Mouse (Mus musculus): Measurements from ENCODE around the gene Gltpd2. TPM values are rescaled to one million over a fixed set of nuclear protein-coding genes. Genes with fewer than 3 reads are reported as not detected.

Gltpd2 gene
- polyA plus RNA-seq, 1 experiment from 2014 or later, result 0.51 TPM

DNA sequence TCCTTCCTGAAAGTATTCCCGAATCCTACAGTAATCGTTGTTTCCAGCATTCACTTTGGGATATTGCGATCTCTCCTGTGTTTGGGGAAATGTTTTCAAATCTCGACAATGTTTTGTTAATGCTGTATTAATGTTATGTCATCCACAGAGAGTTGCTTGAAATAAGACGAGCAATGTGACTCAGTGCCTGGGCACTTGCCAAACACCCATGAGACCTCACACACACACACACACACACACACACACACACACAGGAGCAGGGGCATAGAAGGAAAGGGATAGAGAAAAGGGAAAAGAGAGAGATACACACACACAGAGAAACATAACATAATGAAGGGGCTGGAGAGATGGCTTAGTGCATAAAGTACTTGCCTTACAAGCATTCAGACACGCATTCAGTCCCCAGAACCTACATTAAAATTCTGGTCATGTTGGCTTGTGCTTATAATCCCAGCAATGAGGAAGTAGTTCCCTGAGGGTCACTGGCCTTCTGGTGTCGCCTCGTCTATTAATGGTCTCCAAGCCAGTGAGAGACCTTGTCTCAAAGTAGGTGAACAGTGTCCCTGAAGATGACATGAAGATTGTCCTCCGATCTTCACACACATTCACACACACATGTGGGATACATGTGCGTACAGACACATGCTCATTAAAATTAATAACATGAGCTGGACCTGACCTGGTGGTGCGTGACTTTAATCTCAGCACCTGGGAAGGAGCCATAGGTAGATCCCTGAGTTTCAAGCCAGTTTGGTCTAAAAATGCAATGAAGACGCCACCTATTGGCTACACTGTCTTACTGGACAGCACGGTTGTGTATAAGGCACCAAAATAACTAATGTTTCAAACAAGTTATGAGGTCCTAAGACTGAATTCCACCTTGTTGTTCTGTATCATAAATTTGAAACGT lies 19.2 kb upstream of the Gltpd2 start:
- H3K9me3 ChIP-seq (ENCODE audit: low read length), result no peaks in the 10 kb centered on the region
- H3K27ac ChIP-seq (ENCODE audit: low read length), result peak overlapping the region; percentile 15; the same call in 1 of the 2 replicates
- no peaks in the 10 kb centered on the region for H3K36me3 ChIP-seq (ENCODE audit: insufficient read depth, low read length)
- no peak for ATAC-seq (ENCODE audit: low FRiP score, low TSS enrichment)
- 65% methylated on average over 14 of the region's 14 CpGs for WGBS
- H3K9ac ChIP-seq (replicated peaks; ENCODE audit: low read length), result no peak overlapping the region
- H3K27me3 ChIP-seq (ENCODE audit: insufficient read depth, low read length), result no peaks in the 10 kb centered on the region
- H3K4me2 ChIP-seq (replicated peaks; ENCODE audit: low read depth, low read length), result no peak overlapping the region
- H3K4me1 ChIP-seq (ENCODE audit: insufficient read depth, low read length), result no peaks in the 10 kb centered on the region; the same call in 1 of the 2 replicates
- H3K4me3 ChIP-seq (ENCODE audit: low read length), result no peak overlapping the region

DNA sequence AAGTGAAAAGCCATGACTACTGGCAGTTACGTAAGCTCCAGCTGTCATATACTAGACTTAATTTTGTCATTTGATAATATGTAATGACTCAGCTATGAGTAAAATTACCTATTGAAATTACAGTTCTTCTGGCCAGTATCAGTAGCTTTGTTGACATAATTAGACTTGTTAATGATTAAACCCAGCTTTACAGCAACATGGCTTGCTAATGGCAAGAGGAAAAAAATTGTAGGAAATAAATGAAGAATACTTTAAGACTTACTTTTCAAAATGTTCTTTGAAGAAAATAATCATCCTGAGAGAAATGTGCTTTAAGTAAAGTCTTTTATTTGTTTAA lies 18.6 kb upstream of the Gltpd2 start:
- no peaks in the 10 kb centered on the region for H3K9me3 ChIP-seq (ENCODE audit: low read length)
- H3K9ac ChIP-seq (replicated peaks; ENCODE audit: low read length), result no peak overlapping the region
- 83% methylated on average over 1 of the region's 1 CpGs for whole genome bisulfite sequencing
- no peaks in the 10 kb centered on the region for H3K36me3 ChIP-seq (ENCODE audit: insufficient read depth, low read length)
- H3K27ac ChIP-seq (ENCODE audit: low read length), result no peak overlapping the region
- no peak for ATAC-seq (ENCODE audit: low FRiP score, low TSS enrichment)
- no peak overlapping the region for H3K4me2 ChIP-seq (replicated peaks; ENCODE audit: low read depth, low read length)
- no peak overlapping the region for H3K4me3 ChIP-seq (ENCODE audit: low read length)
- no peaks in the 10 kb centered on the region; the same call in 1 of the 2 replicates for H3K4me1 ChIP-seq (ENCODE audit: insufficient read depth, low read length)
- H3K27me3 ChIP-seq (ENCODE audit: insufficient read depth, low read length), result no peaks in the 10 kb centered on the region

DNA sequence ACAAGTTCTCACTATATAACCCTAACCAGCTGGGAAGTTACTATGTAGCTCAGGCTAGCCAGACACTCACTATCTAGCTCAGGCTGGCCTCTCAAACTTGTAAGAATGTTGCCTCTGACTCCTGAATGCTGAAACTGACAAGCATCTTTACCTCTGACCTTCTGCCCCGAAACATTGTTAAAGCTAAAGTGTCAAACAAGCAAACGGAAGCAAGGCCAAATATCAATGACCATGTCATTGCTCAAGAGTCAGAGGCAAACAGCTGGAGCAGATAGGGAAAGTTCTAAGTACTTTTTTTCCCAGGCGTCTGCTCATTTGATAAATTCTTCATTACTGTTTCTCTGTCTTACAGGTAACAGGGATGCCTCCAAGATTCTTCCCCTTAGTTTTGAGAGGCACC lies 17.0 kb upstream of the Gltpd2 start:
- Histone ChIP-seq H3K9ac (replicated peaks; ENCODE audit: low read length) (no peak overlapping the region), H3K4me2 (replicated peaks; ENCODE audit: low read depth, low read length) (no peak overlapping the region), H3K27me3 (ENCODE audit: insufficient read depth, low read length) (no peaks in the 10 kb centered on the region), H3K27ac (ENCODE audit: low read length) (no peak overlapping the region), H3K36me3 (ENCODE audit: insufficient read depth, low read length) (no peaks in the 10 kb centered on the region), H3K9me3 (ENCODE audit: low read length) (no peaks in the 10 kb centered on the region), H3K4me3 (ENCODE audit: low read length) (no peak overlapping the region), H3K4me1 (ENCODE audit: insufficient read depth, low read length) (no peaks in the 10 kb centered on the region; the same call in 1 of the 2 replicates)
- no peak for ATAC-seq (ENCODE audit: low FRiP score, low TSS enrichment)
- WGBS, result 64% methylated on average over 3 of the region's 3 CpGs

DNA sequence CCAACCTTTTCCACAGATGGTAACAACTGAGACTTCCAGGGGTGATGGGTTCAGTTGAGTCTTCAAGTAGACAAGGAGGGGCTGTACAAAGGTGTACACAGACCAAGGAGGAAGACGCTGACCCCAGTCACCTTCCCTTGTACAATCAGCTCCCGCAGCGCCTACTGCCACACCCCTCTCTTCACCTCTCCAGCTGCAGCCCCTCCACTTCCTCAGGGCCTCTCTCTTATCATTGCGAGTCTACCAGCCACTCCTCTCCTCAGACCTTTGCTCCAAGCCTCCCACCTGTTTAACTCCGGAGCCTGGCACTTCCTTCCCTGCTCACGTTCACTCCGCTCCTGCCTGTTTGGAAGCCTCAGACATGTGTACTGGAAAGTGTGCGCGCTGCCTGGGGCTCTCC lies 14.0 kb upstream of the Gltpd2 start, which contains the start of gene Tm4sf5:
Tm4sf5 (plus strand) TSS at position 275 of the 400 bp plus-strand sequence.
- Histone ChIP-seq H3K4me3 (ENCODE audit: low read length) (no peak within 1 kb of the TSS), H3K27me3 (ENCODE audit: insufficient read depth, low read length) (no peaks in the 10 kb centered on the region), H3K4me1 (ENCODE audit: insufficient read depth, low read length) (no peaks in the 10 kb centered on the region; the same call in 1 of the 2 replicates), H3K9me3 (ENCODE audit: low read length) (no peaks in the 10 kb centered on the region), H3K36me3 (ENCODE audit: insufficient read depth, low read length) (no peaks in the 10 kb centered on the region), H3K27ac (ENCODE audit: low read length) (no peak within 1 kb of the TSS), H3K4me2 (replicated peaks; ENCODE audit: low read depth, low read length) (no peak within 1 kb of the TSS), H3K9ac (replicated peaks; ENCODE audit: low read length) (no peak within 1 kb of the TSS)
- 66% methylated on average over 9 of the region's 9 CpGs for WGBS
- no peak for ATAC-seq (ENCODE audit: low FRiP score, low TSS enrichment)

DNA sequence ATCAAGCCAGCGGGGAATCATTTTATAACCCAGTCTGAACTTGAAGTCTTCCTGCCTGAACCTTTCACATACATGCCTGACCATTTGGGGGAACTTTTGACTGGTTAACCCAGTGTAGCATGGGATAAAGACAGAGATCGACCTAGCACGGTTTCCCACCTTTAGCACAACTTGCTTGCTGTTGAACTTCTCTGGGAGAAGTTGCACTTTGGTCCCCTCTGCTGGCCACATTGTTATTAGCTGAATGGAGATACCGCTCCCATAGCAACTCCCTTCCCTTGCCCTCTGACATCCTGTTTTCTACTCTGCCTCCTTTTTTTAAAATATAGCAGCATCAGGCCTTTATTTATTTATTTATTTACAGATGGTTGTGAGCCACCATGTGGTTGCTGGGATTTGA lies 12.6 kb upstream of the Gltpd2 start:
- Histone ChIP-seq H3K4me3 (ENCODE audit: low read length) (no peak overlapping the region), H3K36me3 (ENCODE audit: insufficient read depth, low read length) (no peaks in the 10 kb centered on the region), H3K4me1 (ENCODE audit: insufficient read depth, low read length) (no peaks in the 10 kb centered on the region), H3K27me3 (ENCODE audit: insufficient read depth, low read length) (no peaks in the 10 kb centered on the region), H3K4me2 (replicated peaks; ENCODE audit: low read depth, low read length) (0 out of 2 replicates have a peak overlapping the region, but pooled peaks have one; percentile 16), H3K9ac (replicated peaks; ENCODE audit: low read length) (no peak overlapping the region), H3K27ac (ENCODE audit: low read length) (no peak overlapping the region), H3K9me3 (ENCODE audit: low read length) (no peaks in the 10 kb centered on the region)
- WGBS, result 19% methylated on average over 4 of the region's 4 CpGs
- ATAC-seq (ENCODE audit: low FRiP score, low TSS enrichment), result no peak

DNA sequence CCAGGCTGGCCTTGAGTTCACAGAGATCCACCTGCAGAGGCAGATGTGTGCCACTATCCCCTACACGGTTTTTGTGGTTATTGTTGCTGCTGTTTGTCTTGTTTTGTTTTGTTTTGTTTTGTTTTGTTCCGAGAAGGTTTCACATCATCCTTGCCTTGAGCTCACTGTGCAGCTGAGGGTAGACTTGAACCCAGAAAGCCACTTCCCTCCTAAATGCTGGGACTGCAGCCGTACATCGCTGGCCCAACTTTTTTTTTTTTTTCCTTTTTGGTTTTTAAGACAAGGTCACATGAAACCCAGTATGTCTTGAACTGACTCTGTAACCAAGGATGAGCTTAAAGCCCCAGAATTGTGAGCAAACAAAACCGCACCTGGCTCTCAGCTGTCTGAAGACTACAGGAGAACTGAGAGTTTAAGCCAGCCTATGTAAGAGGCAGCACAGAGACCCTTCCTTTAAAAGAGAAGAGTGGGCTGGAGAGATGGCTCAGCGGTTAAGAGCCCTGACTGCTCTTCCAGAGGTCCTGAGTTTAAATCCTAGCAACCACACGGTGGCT lies 12.0 kb upstream of the Gltpd2 start:
- no peaks in the 10 kb centered on the region for H3K4me1 ChIP-seq (ENCODE audit: insufficient read depth, low read length)
- no peaks in the 10 kb centered on the region for H3K9me3 ChIP-seq (ENCODE audit: low read length)
- H3K4me2 ChIP-seq (replicated peaks; ENCODE audit: low read depth, low read length), result no peak overlapping the region
- H3K4me3 ChIP-seq (ENCODE audit: low read length), result no peak overlapping the region
- H3K9ac ChIP-seq (replicated peaks; ENCODE audit: low read length), result no peak overlapping the region
- no peak for ATAC-seq (ENCODE audit: low FRiP score, low TSS enrichment)
- no peaks in the 10 kb centered on the region for H3K36me3 ChIP-seq (ENCODE audit: insufficient read depth, low read length)
- H3K27me3 ChIP-seq (ENCODE audit: insufficient read depth, low read length), result no peaks in the 10 kb centered on the region
- WGBS, result 68% methylated on average over 7 of the region's 7 CpGs
- no peak overlapping the region for H3K27ac ChIP-seq (ENCODE audit: low read length)

DNA sequence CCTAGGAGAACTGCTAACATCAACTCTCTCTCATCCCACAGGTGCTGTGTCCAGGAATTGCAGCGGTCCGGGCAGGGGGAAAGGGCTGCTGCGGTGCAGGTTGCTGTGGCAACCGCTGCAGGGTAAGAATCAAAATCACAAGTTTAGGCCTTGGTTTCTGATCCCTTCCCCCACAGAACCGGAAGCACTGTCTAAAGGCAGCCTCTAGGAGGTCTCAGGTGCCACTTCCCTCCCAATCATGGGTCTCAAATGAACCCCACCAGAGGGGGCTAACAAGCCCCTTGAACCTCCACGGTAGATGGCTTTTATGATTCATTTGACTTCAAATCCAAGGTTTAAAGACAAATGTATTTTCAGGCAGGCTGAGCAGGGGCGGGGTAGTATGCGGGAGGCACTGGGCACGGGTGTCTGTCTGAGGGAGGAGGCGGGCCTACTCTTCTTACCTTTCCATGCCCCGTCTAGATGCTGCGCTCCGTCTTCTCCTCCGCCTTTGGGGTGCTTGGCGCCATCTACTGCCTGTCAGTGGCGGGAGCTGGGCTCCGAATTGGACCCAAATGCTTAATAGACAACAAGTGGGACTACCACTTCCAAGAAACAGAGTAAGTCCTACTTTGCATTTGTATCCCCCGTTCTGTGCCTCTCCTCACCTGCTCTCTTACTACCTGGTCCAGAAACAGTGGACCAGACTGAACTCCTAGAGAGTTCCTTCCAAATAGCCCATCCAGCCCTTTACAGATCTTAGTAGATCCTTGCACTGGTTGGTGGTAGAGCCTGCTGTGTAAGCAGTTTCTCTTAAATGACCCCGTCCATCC lies 9.0 kb upstream of the Gltpd2 start:
- ATAC-seq (ENCODE audit: low FRiP score, low TSS enrichment), result peak; percentile 56; the same call in 1 of the 2 replicates

DNA sequence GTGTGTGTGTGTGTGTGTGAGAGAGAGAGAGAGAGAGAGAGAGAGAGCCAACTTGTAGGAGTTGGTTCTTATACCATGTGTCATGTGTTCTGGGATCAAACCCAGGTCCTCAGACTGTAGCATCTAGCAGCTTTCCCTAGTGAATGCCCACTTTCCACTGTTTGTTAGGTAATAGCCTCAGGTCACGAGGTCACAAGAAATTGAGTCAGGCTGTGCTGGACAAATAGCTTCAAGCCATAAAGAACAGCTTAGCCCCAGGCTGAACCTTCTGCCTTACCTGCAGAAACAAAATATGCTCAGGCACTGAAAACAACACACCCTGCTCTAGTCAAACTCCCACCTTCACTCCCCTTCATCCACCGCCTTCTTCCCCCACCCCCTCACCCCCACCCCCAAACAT lies 7.8 kb upstream of the Gltpd2 start:
- WGBS, result 65% methylated on average over 2 of the region's 2 CpGs

More for the DNA sequence above, 9.0 kb upstream of the Gltpd2 start:
- Histone ChIP-seq H3K9me3 (ENCODE audit: low read length) (no peaks in the 10 kb centered on the region), H3K4me2 (replicated peaks; ENCODE audit: low read depth, low read length) (peak overlapping the region; percentile 31), H3K27ac (ENCODE audit: low read length) (no peak overlapping the region), H3K4me3 (ENCODE audit: low read length) (0 out of 2 replicates have a peak overlapping the region, but pooled peaks have one; percentile 9), H3K36me3 (ENCODE audit: insufficient read depth, low read length) (no peaks in the 10 kb centered on the region), H3K9ac (replicated peaks; ENCODE audit: low read length) (no peak overlapping the region), H3K27me3 (ENCODE audit: insufficient read depth, low read length) (no peaks in the 10 kb centered on the region), H3K4me1 (ENCODE audit: insufficient read depth, low read length) (no peaks in the 10 kb centered on the region)
- WGBS, result 7% methylated on average over 19 of the region's 19 CpGs

DNA sequence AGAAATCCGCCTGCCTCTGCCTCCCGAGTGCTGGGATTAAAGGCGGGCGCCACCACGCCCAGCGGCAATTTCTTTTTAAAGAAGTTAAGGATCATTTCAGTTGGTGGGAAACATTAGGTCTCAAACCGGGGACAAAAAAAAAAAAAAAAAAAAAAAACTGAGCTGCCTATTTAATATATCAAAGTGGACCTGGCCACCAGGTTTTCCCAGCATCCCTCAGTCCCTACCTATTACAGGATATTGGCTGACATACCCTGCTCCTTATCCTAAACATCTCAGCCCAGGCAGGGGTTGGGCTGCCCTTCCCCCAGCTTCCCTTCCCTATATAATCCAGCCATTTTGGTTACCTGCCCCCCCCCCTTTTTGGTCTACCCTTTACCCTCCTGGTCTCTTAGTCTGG lies 7.2 kb upstream of the Gltpd2 start:
- Histone ChIP-seq H3K36me3 (ENCODE audit: insufficient read depth, low read length) (no peaks in the 10 kb centered on the region), H3K4me3 (ENCODE audit: low read length) (no peak overlapping the region), H3K27ac (ENCODE audit: low read length) (no peak overlapping the region), H3K4me2 (replicated peaks; ENCODE audit: low read depth, low read length) (no peak overlapping the region), H3K9me3 (ENCODE audit: low read length) (no peaks in the 10 kb centered on the region), H3K27me3 (ENCODE audit: insufficient read depth, low read length) (no peaks in the 10 kb centered on the region), H3K9ac (replicated peaks; ENCODE audit: low read length) (no peak overlapping the region), H3K4me1 (ENCODE audit: insufficient read depth, low read length) (no peaks in the 10 kb centered on the region)
- ATAC-seq (ENCODE audit: low FRiP score, low TSS enrichment), result no peak
- 88% methylated on average over 7 of the region's 7 CpGs for WGBS

More for the DNA sequence above, 7.8 kb upstream of the Gltpd2 start:
- ATAC-seq (ENCODE audit: low FRiP score, low TSS enrichment), result no peak
- no peaks in the 10 kb centered on the region for H3K27me3 ChIP-seq (ENCODE audit: insufficient read depth, low read length)
- no peaks in the 10 kb centered on the region for H3K4me1 ChIP-seq (ENCODE audit: insufficient read depth, low read length)
- H3K9me3 ChIP-seq (ENCODE audit: low read length), result no peaks in the 10 kb centered on the region
- H3K4me3 ChIP-seq (ENCODE audit: low read length), result no peak overlapping the region
- no peak overlapping the region for H3K27ac ChIP-seq (ENCODE audit: low read length)
- no peaks in the 10 kb centered on the region for H3K36me3 ChIP-seq (ENCODE audit: insufficient read depth, low read length)
- H3K4me2 ChIP-seq (replicated peaks; ENCODE audit: low read depth, low read length), result no peak overlapping the region
- H3K9ac ChIP-seq (replicated peaks; ENCODE audit: low read length), result no peak overlapping the region
